Mouse (Mus musculus): ENCODE results near the gene Csnk1g2. TPM values are rescaled to one million over a fixed set of nuclear protein-coding genes. Genes with fewer than 3 reads are reported as not detected.

The Csnk1g2 gene
- polyA plus RNA-seq, 1 experiment from 2014 or later: 117 TPM

DNA sequence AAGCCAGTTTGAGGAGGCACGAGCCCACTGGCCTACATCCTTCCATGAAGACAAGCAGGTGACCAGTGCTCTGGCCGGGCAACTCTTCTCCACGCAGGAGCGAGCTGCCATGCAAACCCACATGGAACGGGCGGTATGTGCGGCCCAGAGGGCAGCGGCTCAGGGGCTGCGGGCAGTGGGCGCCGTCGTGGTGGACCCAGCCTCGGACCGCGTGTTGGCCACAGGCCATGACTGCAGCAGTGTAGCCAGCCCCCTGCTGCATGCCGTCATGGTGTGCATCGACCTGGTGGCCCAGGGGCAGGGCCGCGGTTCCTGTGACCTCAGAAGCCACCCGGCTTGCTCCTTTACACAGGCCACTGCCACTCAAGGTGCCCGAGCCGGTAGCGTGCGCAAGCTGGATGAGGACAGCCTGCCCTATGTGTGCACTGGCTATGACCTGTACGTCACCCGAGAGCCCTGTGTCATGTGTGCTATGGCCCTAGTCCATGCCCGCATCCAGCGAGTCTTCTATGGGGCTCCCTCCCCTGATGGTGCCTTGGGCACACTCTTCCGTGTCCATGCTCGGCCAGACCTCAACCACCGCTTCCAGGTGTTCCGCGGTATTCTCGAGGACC is 15.8 kb upstream of the Csnk1g2 start:
- no peak overlapping the region for H3K9ac ChIP-seq (ENCODE audit: low read length)
- no peak overlapping the region for H3K27ac ChIP-seq (ENCODE audit: low read depth, low read length)
- no peaks in the 10 kb centered on the region for H3K27me3 ChIP-seq (ENCODE audit: control insufficient read depth, insufficient read depth, low read length)
- 96% methylated on average over 34 of the region's 34 CpGs for WGBS
- H3K36me3 ChIP-seq (ENCODE audit: control insufficient read depth, insufficient read depth, low read length): peaks cover 9% of the 10 kb centered on the region
- ATAC-seq (ENCODE audit: insufficient read depth, low FRiP score, low TSS enrichment) (no peak), DNase-seq (ENCODE audit: low spot score) (no peak)
- H3K4me1 ChIP-seq (ENCODE audit: control insufficient read depth, insufficient read depth, low read length): peaks cover 8% of the 10 kb centered on the region
- no peaks in the 10 kb centered on the region for H3K9me3 ChIP-seq (ENCODE audit: control insufficient read depth, low read length)
- no peak overlapping the region for H3K4me3 ChIP-seq (ENCODE audit: low read depth, low read length)
- H3K4me2 ChIP-seq (ENCODE audit: low read depth): no peak overlapping the region

DNA sequence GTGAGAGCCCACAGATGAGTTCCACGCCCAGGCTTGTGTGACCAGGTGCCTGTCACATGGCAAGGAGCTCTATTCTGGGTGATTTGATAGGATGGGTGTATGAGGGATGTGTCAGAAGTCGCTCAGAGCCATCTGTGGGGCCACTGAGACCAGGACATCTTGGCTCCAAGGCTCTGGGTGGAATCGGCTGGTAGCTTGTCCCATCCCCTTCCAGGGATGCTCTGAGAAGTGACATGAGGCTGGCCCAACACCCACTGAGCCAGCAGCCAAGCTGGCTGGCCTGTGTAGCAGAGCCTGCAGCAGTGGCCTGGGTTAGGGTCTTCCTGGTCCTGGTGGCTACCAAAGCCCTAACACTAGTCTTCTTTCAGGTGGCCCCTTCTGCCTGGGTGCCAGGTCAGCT is 14.2 kb upstream of the Csnk1g2 start:
- WGBS: 91% methylated on average over 3 of the region's 3 CpGs
- H3K27me3 ChIP-seq (ENCODE audit: control insufficient read depth, insufficient read depth, low read length): no peaks in the 10 kb centered on the region
- H3K4me3 ChIP-seq (ENCODE audit: low read depth, low read length): no peak overlapping the region
- peaks cover 6% of the 10 kb centered on the region for H3K4me1 ChIP-seq (ENCODE audit: control insufficient read depth, insufficient read depth, low read length)
- no peak overlapping the region for H3K9ac ChIP-seq (ENCODE audit: low read length)
- no peak overlapping the region for H3K4me2 ChIP-seq (ENCODE audit: low read depth)
- H3K9me3 ChIP-seq (ENCODE audit: control insufficient read depth, low read length): no peaks in the 10 kb centered on the region
- DNase-seq (ENCODE audit: low spot score) (no peak), ATAC-seq (ENCODE audit: insufficient read depth, low FRiP score, low TSS enrichment) (no peak)
- H3K36me3 ChIP-seq (ENCODE audit: control insufficient read depth, insufficient read depth, low read length): peaks cover 11% of the 10 kb centered on the region
- no peak overlapping the region for H3K27ac ChIP-seq (ENCODE audit: low read depth, low read length)

- peaks cover 11% of the 10 kb centered on the region for H3K36me3 ChIP-seq (ENCODE audit: control insufficient read depth, insufficient read depth, low read length)
- DNase-seq (ENCODE audit: low spot score) (no peak), ATAC-seq (ENCODE audit: insufficient read depth, low FRiP score, low TSS enrichment) (no peak)
- no peaks in the 10 kb centered on the region for H3K27me3 ChIP-seq (ENCODE audit: control insufficient read depth, insufficient read depth, low read length)
- H3K4me3 ChIP-seq (ENCODE audit: low read depth, low read length): no peak overlapping the region
- no peak overlapping the region for H3K27ac ChIP-seq (ENCODE audit: low read depth, low read length)
- H3K4me1 ChIP-seq (ENCODE audit: control insufficient read depth, insufficient read depth, low read length): no peaks in the 10 kb centered on the region
- WGBS: 87% methylated on average over 10 of the region's 10 CpGs
- no peak overlapping the region for H3K4me2 ChIP-seq (ENCODE audit: low read depth)
- H3K9me3 ChIP-seq (ENCODE audit: control insufficient read depth, low read length): no peaks in the 10 kb centered on the region
- H3K9ac ChIP-seq (ENCODE audit: low read length): no peak overlapping the region
Observed at GRCm38 (mm10) chr10:80609269-80609924, 13.2 kb upstream of the Csnk1g2 start.

DNA sequence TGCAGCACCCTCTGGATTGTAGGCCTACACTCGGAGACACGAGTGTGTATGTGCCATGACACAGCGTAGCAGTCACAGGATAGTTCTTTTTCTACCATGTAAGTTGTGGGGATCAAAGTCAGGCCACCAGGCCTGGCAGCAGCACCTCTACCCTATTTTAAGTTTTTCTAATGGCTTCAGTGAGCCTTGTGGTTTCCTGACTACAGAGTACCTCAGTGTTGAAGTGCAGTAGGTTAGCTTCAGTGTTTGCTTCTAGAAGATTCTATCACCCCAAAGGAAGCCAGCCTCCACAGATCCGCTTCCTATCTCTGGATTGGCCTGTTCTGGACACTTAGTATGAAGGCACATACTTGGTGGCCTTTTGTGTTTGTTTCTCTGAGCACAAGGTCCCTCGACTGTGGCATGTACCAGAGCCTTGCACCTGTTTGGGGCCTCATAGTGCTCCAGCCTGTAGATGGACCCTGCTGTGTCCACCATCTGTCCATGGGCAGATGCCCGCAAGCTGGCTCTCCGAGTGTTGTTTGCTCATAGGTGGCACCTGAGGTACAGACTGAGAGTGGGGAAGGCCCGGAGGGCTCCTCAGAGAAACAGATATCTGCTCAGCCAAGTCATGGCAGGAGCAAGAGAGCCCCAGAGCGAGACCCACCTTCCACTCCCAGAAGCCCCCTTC is 12.4 kb upstream of the Csnk1g2 start:
- Histone ChIP-seq H3K4me1 (ENCODE audit: control insufficient read depth, insufficient read depth, low read length) (no peaks in the 10 kb centered on the region), H3K9me3 (ENCODE audit: control insufficient read depth, low read length) (no peaks in the 10 kb centered on the region), H3K27ac (ENCODE audit: low read depth, low read length) (no peak overlapping the region), H3K4me3 (ENCODE audit: low read depth, low read length) (no peak overlapping the region), H3K27me3 (ENCODE audit: control insufficient read depth, insufficient read depth, low read length) (no peaks in the 10 kb centered on the region), H3K9ac (ENCODE audit: low read length) (no peak overlapping the region), H3K36me3 (ENCODE audit: control insufficient read depth, insufficient read depth, low read length) (peaks cover 17% of the 10 kb centered on the region), H3K4me2 (ENCODE audit: low read depth) (no peak overlapping the region)
- DNase-seq (ENCODE audit: low spot score): no peak
- ATAC-seq (ENCODE audit: insufficient read depth, low FRiP score, low TSS enrichment): no peak
- 92% methylated on average over 9 of the region's 9 CpGs for WGBS

DNA sequence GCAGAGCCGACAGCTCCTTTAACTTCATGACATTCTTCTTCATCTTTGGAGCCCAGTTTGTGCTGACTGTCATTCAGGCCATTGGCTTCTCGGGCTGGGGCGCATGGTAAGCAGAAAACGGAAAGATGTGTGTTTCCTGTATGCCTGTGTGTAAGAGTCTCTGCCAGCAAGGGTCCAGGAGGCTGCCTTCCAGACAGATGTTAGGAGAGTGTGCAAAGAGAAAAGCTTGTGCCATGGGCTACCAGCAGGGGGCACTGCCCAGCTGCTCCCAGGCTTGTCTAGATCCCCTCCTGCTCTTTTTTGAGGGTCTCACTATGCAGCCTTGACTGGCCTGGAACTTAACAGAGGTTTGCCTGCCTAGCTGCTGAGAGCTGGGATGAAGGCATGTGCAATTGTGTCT is 11.6 kb upstream of the Csnk1g2 start:
- DNase-seq (ENCODE audit: low spot score): peak; percentile 70
- Histone ChIP-seq H3K4me1 (ENCODE audit: control insufficient read depth, insufficient read depth, low read length) (no peaks in the 10 kb centered on the region), H3K4me3 (ENCODE audit: low read depth, low read length) (no peak overlapping the region), H3K4me2 (ENCODE audit: low read depth) (no peak overlapping the region), H3K9ac (ENCODE audit: low read length) (no peak overlapping the region), H3K36me3 (ENCODE audit: control insufficient read depth, insufficient read depth, low read length) (peaks cover 19% of the 10 kb centered on the region), H3K9me3 (ENCODE audit: control insufficient read depth, low read length) (no peaks in the 10 kb centered on the region), H3K27ac (ENCODE audit: low read depth, low read length) (no peak overlapping the region), H3K27me3 (ENCODE audit: control insufficient read depth, insufficient read depth, low read length) (no peaks in the 10 kb centered on the region)
- no peak for ATAC-seq (ENCODE audit: insufficient read depth, low FRiP score, low TSS enrichment)
- WGBS: 74% methylated on average over 4 of the region's 4 CpGs

DNA sequence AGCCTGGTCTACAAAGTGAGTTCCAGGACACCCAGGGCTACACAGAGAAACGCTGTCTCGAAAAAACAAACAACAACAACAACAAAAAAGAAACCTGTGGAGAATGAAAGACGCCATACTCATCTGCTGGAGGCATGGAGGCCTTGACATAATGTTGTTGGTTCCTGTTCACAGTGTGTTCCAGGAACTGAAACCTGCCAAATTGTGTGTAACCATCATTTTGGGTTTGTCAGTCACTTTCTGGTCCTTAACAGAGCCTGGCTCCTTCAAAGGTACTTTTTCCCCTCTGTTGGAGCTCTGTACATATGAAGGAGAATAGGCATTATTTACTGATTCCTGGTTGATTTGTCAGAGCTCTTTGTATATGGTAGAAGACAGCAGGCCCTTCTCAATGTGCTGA is 10.7 kb upstream of the Csnk1g2 start:
- H3K9ac ChIP-seq (ENCODE audit: low read length): no peak overlapping the region
- no peak overlapping the region for H3K27ac ChIP-seq (ENCODE audit: low read depth, low read length)
- no peak for ATAC-seq (ENCODE audit: insufficient read depth, low FRiP score, low TSS enrichment)
- H3K4me1 ChIP-seq (ENCODE audit: control insufficient read depth, insufficient read depth, low read length): no peaks in the 10 kb centered on the region
- WGBS: 96% methylated on average over 3 of the region's 3 CpGs
- no peaks in the 10 kb centered on the region for H3K9me3 ChIP-seq (ENCODE audit: control insufficient read depth, low read length)
- peaks cover 13% of the 10 kb centered on the region for H3K36me3 ChIP-seq (ENCODE audit: control insufficient read depth, insufficient read depth, low read length)
- H3K4me3 ChIP-seq (ENCODE audit: low read depth, low read length): no peak overlapping the region; the same call in 1 of the 2 replicates
- no peak overlapping the region for H3K4me2 ChIP-seq (ENCODE audit: low read depth)
- H3K27me3 ChIP-seq (ENCODE audit: control insufficient read depth, insufficient read depth, low read length): no peaks in the 10 kb centered on the region
- DNase-seq (ENCODE audit: low spot score): no peak

GRCm38 (mm10) chr10:80613821-80614220 is 8.8 kb upstream of the Csnk1g2 start:
- no peak for DNase-seq (ENCODE audit: low spot score)
- no peaks in the 10 kb centered on the region for H3K9me3 ChIP-seq (ENCODE audit: control insufficient read depth, low read length)
- no peak overlapping the region for H3K4me2 ChIP-seq (ENCODE audit: low read depth)
- no peak overlapping the region for H3K27ac ChIP-seq (ENCODE audit: low read depth, low read length)
- H3K9ac ChIP-seq (ENCODE audit: low read length): no peak overlapping the region
- ATAC-seq (ENCODE audit: insufficient read depth, low FRiP score, low TSS enrichment): no peak
- H3K36me3 ChIP-seq (ENCODE audit: control insufficient read depth, insufficient read depth, low read length): peaks cover 9% of the 10 kb centered on the region
- no peak overlapping the region for H3K4me3 ChIP-seq (ENCODE audit: low read depth, low read length)
- 87% methylated on average over 3 of the region's 3 CpGs for WGBS
- H3K4me1 ChIP-seq (ENCODE audit: control insufficient read depth, insufficient read depth, low read length): no peaks in the 10 kb centered on the region
- H3K27me3 ChIP-seq (ENCODE audit: control insufficient read depth, insufficient read depth, low read length): no peaks in the 10 kb centered on the region

DNA sequence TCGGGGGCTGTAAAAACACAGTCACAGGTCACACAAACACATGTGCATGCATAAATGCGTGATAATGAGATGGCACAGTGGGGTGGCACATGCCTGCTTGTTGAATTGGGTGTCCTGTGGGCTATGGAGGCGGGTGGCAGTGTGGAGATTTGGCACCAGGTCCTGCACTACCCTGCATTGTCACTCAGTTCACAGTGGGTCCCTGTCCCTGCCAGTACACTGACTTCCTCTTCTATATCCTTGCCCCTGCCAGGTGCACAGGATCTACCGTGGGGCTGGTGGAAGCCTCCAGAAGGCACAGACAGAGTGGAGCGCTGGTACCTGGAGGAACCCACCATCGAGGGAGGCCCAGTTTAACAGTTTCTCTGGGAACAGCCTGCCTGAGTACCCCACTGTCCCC is 8.3 kb upstream of the Csnk1g2 start:
- no peak for ATAC-seq (ENCODE audit: insufficient read depth, low FRiP score, low TSS enrichment)
- Histone ChIP-seq H3K36me3 (ENCODE audit: control insufficient read depth, insufficient read depth, low read length) (peaks cover 9% of the 10 kb centered on the region), H3K9me3 (ENCODE audit: control insufficient read depth, low read length) (no peaks in the 10 kb centered on the region), H3K27ac (ENCODE audit: low read depth, low read length) (0 out of 2 replicates have a peak overlapping the region, but pooled peaks have one; percentile 4), H3K27me3 (ENCODE audit: control insufficient read depth, insufficient read depth, low read length) (no peaks in the 10 kb centered on the region), H3K4me2 (ENCODE audit: low read depth) (no peak overlapping the region), H3K4me1 (ENCODE audit: control insufficient read depth, insufficient read depth, low read length) (no peaks in the 10 kb centered on the region), H3K9ac (ENCODE audit: low read length) (no peak overlapping the region), H3K4me3 (ENCODE audit: low read depth, low read length) (no peak overlapping the region)
- no peak for DNase-seq (ENCODE audit: low spot score)
- WGBS: 93% methylated on average over 6 of the region's 6 CpGs

DNA sequence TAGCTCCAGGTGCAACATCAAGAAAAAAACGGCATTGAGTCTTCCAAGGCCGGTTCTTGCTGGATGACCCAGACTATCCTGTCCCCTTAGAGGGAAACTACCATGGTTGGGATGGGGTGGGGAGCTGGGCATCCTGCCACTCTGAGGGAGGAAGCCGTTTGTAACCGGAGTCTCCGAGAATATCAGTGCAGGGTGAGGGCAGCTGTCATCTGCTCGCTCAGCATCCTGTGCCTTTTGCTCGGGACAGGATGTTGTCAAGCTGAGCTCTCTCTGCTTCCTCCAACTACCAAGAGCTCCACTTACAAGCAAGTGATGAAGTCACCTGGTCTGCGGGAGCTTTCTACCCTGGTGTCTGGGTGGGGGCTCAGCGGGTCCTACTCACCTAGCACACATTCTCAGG is 4.5 kb upstream of the Csnk1g2 start:
- DNase-seq (ENCODE audit: low spot score): no peak
- peaks cover 7% of the 10 kb centered on the region for H3K36me3 ChIP-seq (ENCODE audit: control insufficient read depth, insufficient read depth, low read length)
- ATAC-seq (ENCODE audit: insufficient read depth, low FRiP score, low TSS enrichment): no peak
- no peak overlapping the region for H3K4me2 ChIP-seq (ENCODE audit: low read depth)
- WGBS: 84% methylated on average over 9 of the region's 9 CpGs
- no peaks in the 10 kb centered on the region for H3K27me3 ChIP-seq (ENCODE audit: control insufficient read depth, insufficient read depth, low read length)
- no peak overlapping the region for H3K9ac ChIP-seq (ENCODE audit: low read length)
- no peak overlapping the region for H3K4me3 ChIP-seq (ENCODE audit: low read depth, low read length)
- H3K9me3 ChIP-seq (ENCODE audit: control insufficient read depth, low read length): no peaks in the 10 kb centered on the region
- peaks cover 3% of the 10 kb centered on the region for H3K4me1 ChIP-seq (ENCODE audit: control insufficient read depth, insufficient read depth, low read length)
- no peak overlapping the region for H3K27ac ChIP-seq (ENCODE audit: low read depth, low read length)
